Mouse (Mus musculus) brain, embryonic 14.5 days (tissue): ENCODE results near the gene Zdhhc24. TPM values are rescaled to one million over a fixed set of nuclear protein-coding genes. Genes with fewer than 3 reads are reported as not detected.

ENCODE experiments used
- DNase-seq: peaks from one replicate; pipeline ENCODE4 v3.0.0-alpha.2; 2011; ENCODE audit warnings: low read depth
- CTCF ChIP-seq: fragments of 200-500 bp; IDR thresholded peaks from 2 replicates; pipeline ENCODE4 v1.5.1; 2012; ENCODE audit warnings: inconsistent platforms, mild to moderate bottlenecking, moderate library complexity, borderline replicate concordance; ENCODE audit not compliant: insufficient read depth, insufficient read length; ENCODE audit errors: extremely low read depth
- POLR2A ChIP-seq: fragments of 200-500 bp; IDR thresholded peaks from 2 replicates; pipeline ENCODE4 v1.6.1; 2012; ENCODE audit warnings: mild to moderate bottlenecking, inconsistent platforms, borderline replicate concordance; ENCODE audit not compliant: poor library complexity, insufficient read depth, insufficient read length, severe bottlenecking; ENCODE audit errors: extremely low read depth
- polyA plus RNA-seq: library from polyadenylated mRNA; depleted of rRNA; stranded (reverse); fragments of >200 nt; gene quantifications from 2 replicates; pipeline ENCODE4 v1.2.3, GENCODE M21; 2012

The Zdhhc24 gene
- polyA plus RNA-seq, 1 experiment, result 32.0 TPM

DNA sequence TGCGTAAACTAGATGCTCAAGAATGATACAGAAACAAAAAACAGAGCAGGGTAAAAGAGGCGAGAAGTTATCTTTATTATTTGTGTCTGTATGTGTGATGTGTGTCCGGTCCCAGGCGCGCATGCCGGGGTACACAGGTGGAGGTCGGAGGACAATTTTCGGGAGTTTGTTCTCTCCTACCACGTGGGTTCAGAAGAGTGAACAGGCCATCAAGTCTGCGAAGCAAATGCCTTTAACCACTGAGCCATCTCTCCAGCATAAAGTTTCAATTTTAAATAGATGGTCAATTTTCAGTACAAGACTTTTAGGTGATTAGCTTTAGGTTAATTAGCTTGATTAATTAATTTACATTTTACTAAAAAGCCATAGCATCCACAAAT is 846 bp downstream of the Zdhhc24 start:
- TF ChIP-seq CTCF (no peak), POLR2A (no peak)
- DNase-seq, result no peak

- TF ChIP-seq POLR2A, result no peak
- no peak for TF ChIP-seq CTCF
Measured at GRCm38 (mm10) chr19:4883961-4884360, 5.5 kb downstream of the Zdhhc24 start.

DNA sequence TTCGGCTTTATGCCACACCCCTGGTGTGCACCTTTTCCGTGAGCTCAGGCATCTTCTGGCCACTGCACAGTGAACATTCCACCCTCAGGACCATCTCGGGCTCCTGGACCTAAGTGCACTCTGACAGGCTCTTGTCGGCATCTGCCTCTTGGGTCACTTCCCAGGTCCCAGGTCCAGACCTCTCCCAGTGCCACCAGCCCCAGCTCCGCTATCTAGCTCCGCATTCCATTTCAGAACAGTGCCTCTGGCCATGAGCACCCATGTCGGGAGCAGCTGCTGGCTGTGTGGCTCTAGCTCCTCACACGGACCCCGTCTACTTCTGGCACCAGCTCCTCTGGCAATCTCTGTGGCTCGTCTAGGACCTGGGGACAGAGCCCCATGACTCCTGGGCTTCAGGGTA is 11.3 kb downstream of the Zdhhc24 start:
- DNase-seq, result no peak
- TF ChIP-seq CTCF (no peak), POLR2A (no peak)

More at GRCm38 (mm10) chr19:4883961-4884360, 5.5 kb downstream of the Zdhhc24 start:
- DNase-seq, result no peak

GRCm38 (mm10) chr19:4891798-4892197 is 13.3 kb downstream of the Zdhhc24 start:
- DNase-seq, result no peak
- TF ChIP-seq POLR2A, result no peak
- TF ChIP-seq CTCF, result no peak

DNA sequence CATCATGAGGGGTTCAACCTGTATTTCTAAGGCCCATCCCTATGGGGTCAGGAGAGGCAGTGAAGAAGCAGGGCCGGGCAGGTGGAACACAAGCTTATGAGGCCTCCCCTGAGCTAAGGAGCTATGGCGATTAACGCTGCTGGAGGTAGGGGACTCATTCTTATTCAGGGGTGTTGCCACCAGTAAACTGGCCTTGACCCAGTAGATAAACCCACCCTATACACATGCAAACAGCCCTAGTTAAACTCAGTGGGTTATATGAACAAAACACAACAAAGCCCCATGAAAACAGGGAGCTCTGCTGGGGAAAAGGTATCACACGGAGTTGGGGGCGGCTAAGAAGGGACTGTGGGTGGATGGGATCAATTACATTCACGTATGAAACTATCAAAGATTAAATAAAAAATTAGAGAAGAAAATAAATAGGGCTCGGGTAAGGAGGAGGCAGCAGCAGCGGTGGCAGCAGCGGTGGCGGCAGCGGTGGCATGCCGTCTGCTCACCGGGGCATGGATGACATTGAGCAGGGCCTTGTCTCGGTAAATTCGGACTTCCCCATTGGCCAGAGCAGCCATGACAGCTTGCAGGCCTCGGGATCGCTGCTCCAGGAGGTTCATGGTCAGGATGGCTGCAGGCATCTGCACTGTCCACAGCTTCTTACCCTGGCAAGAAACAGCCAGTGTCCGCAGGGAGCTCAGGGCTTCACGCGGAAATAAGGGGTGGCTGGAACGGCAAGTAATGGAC is 18.5 kb downstream of the Zdhhc24 start:
- no peak for DNase-seq
- TF ChIP-seq POLR2A (no peak), CTCF (no peak)

DNA sequence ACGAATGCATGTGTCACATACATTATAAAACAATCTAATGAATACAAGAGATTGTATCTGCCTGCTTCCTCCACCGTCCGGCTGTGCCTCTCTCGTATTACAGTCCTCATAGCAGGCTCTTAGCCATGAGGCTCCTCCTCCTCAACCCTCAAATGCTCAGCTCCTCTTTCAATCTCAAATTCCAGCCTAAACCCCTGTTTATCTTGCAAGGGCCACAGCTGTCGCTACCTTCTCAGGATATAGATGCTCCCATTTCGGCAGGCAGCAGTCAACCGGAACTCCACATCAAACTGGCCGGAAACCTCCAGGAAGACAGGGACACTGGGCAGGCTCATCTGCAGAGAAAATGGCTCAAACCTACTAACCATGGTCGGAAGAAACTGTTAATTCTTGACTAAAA is 20.5 kb downstream of the Zdhhc24 start:
- TF ChIP-seq POLR2A (no peak), CTCF (no peak)
- DNase-seq, result no peak

GRCm38 (mm10) chr19:4899888-4900287 is 21.4 kb downstream of the Zdhhc24 start:
- DNase-seq, result no peak
- TF ChIP-seq CTCF, result no peak
- no peak for TF ChIP-seq POLR2A

DNA sequence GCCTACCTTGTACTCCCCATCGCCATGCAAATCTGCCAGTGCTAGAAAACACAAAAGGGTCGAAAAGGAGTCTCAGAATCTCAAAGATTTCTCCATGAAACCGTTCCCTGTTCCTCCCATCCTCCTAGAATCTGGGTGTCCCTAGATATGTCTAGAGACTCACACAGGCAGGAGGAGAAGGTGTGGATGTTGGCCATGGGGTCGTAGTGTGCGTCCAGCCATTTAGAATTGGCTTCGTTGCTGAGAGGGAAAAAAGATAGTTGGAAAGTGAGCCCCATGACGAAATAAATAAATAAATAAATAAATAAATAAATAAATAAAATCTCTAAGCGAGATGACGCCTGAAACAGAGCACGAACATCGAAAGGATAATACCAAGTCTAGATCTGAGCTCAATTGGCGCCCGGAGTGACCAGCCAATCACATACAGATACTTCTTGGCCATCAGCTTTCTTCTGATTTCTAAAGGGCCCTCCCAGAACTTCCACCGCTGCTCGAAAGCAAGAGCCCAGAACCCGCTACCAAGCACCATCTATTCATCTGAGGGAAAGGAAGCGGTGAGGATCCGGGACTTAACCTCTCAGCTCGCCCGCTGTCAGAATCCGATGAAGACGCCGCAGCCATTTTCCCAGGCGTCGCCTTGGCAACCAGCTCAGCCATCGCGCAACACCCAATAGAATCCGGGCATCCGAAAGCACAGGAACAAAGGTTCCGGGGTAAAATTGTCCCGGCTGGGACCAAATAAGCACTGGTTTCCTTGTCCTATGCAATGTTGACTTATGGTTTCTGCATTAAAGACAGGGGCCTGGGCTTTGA is 27.7 kb downstream of the Zdhhc24 start, which contains the start of gene Bbs1:
Bbs1 (minus strand) TSS at position 650 of the 816 bp plus-strand sequence.
- DNase-seq, result peak; percentile 95
- TF ChIP-seq POLR2A, result no peak
- TF ChIP-seq CTCF, result no peak

- peak; percentile 37 for DNase-seq
- TF ChIP-seq POLR2A, result no peak
- TF ChIP-seq CTCF, result peak; percentile 59; the same call in 1 of the 2 replicates
Measured at GRCm38 (mm10) chr19:4908107-4908506, 29.6 kb downstream of the Zdhhc24 start.

GRCm38 (mm10) chr19:4909376-4909775 is 30.9 kb downstream of the Zdhhc24 start:
- TF ChIP-seq POLR2A, result no peak
- TF ChIP-seq CTCF, result no peak
- no peak for DNase-seq

DNA sequence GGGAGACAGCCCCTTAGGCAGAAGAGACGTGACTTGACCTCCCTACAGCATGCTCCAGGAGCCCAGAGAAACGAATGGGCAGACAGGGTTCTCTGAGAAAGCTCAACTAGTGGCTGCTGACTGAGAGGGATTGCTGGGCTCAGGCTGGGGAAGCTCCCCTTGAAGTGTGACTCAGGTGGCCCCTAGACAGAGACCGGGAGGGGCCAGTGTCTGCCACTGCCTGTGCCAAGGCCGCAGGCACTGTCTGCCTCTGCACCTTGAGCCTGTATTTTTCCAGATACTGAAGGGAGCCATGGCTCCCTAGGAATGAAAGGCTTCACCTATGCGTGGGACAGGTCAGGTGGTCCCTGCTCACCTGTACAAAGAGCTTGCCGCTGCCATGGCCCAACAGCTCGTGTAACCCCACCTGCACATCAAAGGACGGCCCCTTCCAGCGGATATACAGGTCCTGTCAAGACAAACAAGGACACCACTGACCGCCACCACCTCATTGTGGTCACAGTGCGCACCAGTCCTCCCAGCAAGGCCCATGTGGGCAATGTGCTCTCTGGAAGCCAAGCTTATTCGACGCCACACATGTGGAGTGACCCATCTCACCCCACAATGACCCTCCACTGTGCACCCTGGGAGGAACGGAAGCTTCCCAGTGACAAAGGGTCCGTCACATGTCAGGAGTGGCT is 37.6 kb downstream of the Zdhhc24 start:
- TF ChIP-seq CTCF (no peak), POLR2A (no peak)
- no peak for DNase-seq
